Mouse (Mus musculus): Measurements from ENCODE around the gene Nfkb2.

Gene Nfkb2

GRCm38 (mm10) chr19:46322996-46323572, 19.0 kb downstream of the Nfkb2 start:
- DNase-seq (ENCODE audit: low read depth, low spot score), result no peak

- no peak for DNase-seq (ENCODE audit: low read depth, low spot score)
These were observed 19.6 kb downstream of the Nfkb2 start for GRCm38 (mm10) chr19:46323716-46324115.

DNA sequence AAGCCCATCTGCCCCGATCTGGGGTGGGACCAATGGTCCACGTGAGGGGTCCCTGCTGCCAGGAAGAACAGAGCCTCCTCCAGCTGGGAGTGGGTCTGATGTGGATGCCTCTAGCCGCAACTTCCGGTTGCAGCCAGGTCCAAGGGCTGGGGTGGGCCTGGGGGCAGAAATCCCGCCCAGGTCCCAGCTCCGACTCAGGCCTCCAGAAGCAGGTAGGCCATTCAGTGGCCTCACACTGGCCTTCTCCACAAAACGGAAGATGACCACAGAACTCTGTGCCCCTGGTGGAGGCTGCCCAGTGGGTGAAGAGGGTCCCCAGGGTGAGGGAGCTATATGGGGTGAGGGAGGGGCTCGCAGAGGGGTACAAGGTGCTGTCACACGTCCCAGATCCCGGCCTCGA, 20.2 kb downstream of the Nfkb2 start:
- no peak for DNase-seq (ENCODE audit: low read depth, low spot score)

DNA sequence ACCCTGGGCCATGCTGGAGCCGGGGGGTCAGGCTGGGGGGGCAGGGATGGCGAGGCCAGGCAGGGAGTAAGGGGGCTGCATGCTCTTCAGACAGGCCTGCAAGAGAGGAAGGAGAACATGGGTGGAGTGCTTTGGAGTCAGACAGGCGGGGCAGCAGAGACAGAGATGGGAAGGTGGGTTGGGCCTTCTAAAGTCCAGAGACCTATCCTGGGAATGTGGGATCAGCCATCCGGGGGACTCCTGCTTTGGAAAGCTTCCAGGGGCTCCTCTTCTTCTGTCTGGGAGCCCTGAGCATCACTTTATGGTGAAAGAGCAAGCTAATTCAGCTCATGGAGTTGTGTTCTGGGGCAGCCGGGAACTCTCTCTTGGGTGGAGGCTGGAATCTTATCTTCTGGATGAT, 20.8 kb downstream of the Nfkb2 start:
- no peak for DNase-seq (ENCODE audit: low read depth, low spot score)

DNA sequence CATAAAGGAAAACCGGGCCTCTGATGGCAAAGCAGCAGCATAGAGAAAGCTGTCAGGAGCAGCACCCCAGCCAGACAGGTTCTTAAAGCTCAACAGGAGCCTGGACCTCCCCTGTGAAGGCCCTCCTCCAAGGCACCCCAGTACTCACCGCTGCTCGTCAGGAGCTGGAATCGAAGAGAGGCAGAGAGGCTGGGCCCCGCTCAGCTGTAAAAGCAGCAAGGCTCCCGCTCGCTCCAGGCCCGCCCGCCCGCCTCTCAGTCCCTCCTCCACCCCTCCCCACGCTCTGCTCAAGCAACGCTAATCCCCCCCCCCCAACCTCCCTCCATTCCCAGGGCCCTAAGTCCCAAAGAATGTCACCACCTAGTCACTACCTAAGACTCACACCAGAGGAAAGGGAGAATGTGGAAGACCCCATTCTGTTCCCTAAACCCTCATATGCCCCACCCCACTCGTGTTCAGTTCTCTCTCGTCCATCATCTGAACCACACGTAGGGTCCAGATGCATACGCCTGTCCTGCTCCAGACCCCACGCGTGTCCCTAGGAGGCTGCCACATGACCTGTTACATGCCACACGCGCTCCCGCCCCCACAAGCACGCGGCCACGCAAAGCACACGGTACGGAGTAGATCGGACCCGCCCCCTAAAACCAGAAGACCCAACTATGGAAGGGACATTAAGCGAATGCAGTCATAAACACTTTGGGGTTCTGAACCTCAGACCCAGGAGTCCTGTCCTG, 22.1 kb downstream of the Nfkb2 start:
- DNase-seq (ENCODE audit: low read depth, low spot score), result no peak

- peak; percentile 70 for DNase-seq (ENCODE audit: low read depth, low spot score)
These were observed 22.7 kb downstream of the Nfkb2 start, which contains the start of gene Psd for GRCm38 (mm10) chr19:46326756-46327305. Gene Psd (minus strand): TSS chr19:46327156.

GRCm38 (mm10) chr19:46327531-46328064, 23.5 kb downstream of the Nfkb2 start:
- no peak for DNase-seq (ENCODE audit: low read depth, low spot score)

DNA sequence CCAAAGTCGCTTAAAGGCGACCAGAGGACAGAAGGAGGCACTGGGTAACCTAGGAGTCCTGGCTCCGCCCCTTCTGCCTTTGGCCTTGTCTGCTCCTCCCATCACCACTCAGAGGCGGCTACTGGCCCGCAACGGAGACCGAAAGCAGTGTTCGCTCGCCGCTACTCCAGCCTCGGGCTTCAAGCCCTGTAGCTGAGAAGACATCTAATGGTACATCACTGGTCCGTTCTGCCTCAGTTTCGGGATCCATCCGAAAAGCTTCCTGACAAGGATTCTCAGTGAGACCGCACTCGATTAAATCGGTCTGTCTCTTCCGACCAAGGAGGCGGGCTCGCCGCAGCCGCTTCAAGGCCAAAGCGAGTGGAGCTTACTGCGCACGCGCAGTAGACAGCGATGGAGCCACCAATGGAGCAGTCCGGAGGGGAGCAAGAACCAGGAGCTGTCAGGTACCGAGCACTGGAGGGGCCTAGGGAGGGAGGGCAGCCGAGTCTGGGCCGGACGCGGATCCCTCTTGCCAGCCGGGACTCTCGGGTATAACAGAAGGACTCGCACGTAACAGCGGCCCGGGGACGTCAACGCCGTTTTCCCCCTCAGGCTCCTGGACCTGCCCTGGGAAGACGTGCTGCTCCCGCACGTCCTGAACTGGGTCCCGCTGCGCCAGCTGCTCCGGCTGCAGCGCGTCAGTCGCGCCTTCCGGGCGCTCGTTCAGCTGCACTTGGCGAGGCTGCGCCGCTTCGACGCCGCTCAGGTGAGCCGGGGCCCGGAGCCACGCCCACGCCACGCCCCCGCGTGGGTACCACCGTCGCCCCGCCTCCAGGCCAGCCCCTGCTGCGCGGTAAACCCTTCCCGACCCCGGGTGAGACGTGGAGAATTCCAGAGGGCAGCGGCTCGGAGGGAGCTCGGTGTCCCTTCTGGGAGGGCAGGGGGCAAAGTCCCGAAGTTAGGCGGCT, 24.2 kb downstream of the Nfkb2 start, which contains the start of gene Fbxl15:
Gene Fbxl15 (plus strand): TSS at position 104 of the 950 bp plus-strand sequence.
- peak; percentile 98 for DNase-seq (ENCODE audit: low read depth, low spot score)

GRCm38 (mm10) chr19:46329031-46329641, 25.0 kb downstream of the Nfkb2 start:
- DNase-seq (ENCODE audit: low read depth, low spot score), result no peak

GRCm38 (mm10) chr19:46329951-46330350, 25.8 kb downstream of the Nfkb2 start:
- peak; percentile 79 for DNase-seq (ENCODE audit: low read depth, low spot score)

GRCm38 (mm10) chr19:46330696-46331095, 26.6 kb downstream of the Nfkb2 start:
- no peak for DNase-seq (ENCODE audit: low read depth, low spot score)

DNA sequence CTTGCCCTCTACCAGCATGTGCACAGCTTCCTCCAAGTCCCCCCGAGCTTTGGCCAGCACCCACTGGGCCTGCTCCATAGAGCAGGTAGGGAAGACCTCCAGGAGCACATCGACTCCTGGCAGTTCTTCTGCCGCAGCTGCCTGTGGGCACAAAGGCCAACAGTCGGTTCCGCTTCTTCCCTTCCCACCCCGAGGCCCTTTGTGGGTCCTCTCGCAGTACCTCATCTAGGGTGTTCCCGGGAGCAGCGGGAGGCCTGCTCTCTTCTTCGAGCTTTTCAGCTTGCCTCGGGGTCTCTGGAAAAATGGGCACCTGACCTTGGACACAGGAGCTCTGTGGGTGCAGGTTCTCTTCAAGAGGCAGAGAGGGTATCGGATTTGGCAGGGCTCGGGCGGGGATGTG, 27.2 kb downstream of the Nfkb2 start:
- DNase-seq (ENCODE audit: low read depth, low spot score), result no peak

DNA sequence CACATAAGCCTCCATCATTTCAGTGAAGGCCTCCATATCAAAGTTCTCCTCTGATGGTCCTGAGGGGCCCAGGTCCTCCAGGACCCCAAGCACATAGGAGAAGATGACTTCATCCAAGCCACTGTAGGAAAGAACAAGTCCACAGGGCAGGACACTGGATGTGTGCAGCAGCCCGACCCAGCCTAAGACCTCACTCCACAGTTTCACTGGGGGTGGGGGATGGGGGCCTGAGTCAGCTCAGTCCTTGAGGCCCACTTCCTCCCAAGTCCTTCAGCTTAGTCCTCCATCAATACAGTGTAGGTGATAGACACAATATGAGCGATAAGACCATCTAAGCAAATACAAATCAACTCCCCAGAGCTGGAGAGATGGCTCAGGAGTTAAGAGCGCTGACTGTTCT, 27.8 kb downstream of the Nfkb2 start:
- no peak for DNase-seq (ENCODE audit: low read depth, low spot score)

GRCm38 (mm10) chr19:46332721-46333339, 28.7 kb downstream of the Nfkb2 start:
- no peak for DNase-seq (ENCODE audit: low read depth, low spot score)

DNA sequence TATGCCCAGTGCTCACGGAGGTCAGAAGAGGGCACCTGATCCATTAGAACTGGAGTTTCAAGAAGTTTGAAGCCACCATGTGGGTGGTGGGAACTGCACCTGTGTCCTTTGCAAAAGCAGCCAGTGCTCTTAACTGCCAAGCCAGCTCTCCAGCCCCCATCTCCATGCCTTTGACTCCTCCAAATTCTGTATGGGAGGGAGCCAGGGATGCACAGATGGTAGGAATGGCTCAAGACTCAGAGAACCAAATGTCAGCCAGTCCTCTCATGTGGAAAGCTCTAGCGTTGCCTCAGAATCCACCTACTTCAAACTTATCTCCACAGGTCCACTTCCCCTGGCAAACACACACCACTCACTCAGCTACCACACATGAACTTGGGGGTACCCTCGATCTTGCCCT, 29.8 kb downstream of the Nfkb2 start:
- DNase-seq (ENCODE audit: low read depth, low spot score), result no peak

GRCm38 (mm10) chr19:46337719-46338330, 33.7 kb downstream of the Nfkb2 start:
- DNase-seq (ENCODE audit: low read depth, low spot score), result no peak

- DNase-seq (ENCODE audit: low read depth, low spot score), result peak; percentile 96
These were observed 34.3 kb downstream of the Nfkb2 start, which contains the start of gene Cuedc2 for GRCm38 (mm10) chr19:46338331-46338936. Gene Cuedc2 (minus strand): TSS chr19:46338702.

DNA sequence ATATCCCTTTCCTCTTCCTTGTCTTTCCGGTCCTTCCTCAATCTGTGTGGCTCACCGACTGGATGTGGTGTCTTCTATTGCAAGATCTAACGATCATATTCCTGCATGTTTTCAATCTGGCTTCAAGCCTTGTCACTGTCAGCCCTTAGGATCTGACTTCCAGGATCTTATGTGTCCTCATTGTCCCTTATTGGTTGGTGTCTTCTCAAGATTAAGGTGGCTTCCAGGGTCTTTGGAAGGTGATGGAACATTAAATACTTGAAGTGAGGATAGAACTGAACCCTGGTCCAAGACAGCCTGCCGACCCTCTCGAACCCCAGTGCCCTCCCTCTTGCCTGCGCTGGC, 34.8 kb downstream of the Nfkb2 start:
- DNase-seq (ENCODE audit: low read depth, low spot score), result no peak

GRCm38 (mm10) chr19:46339287-46339971, 35.3 kb downstream of the Nfkb2 start:
- DNase-seq (ENCODE audit: low read depth, low spot score), result no peak
